Mouse (Mus musculus) embryonic facial prominence, embryonic 13.5 days (tissue): Measurements from ENCODE around the gene Hist2h2be. TPM values are rescaled to one million over a fixed set of nuclear protein-coding genes. Genes with fewer than 3 reads are reported as not detected.
"Not testable (repeated sequence)": the region's sequence is repeated elsewhere in the genome, so short reads cannot be mapped to it uniquely, and the experiment has no call there.

Source experiments
- ATAC-seq: fragments of 200-750 bp; cut with Nextera tagmentation; 2 replicates; pipeline ENCODE4 v1.8.0; 2017; ENCODE audit warnings: low read depth; ENCODE audit not compliant: insufficient number of reproducible peaks, insufficient read depth, low FRiP score, low TSS enrichment
- H3K27ac ChIP-seq: fragments of 300-500 bp; sonication (generic); 2 replicates; pipeline ENCODE4 v1.5.1; 2015; ENCODE audit warnings: moderate library complexity, mild to moderate bottlenecking, inconsistent platforms
- H3K27me3 ChIP-seq: fragments of 300-500 bp; sonication (generic); 2 replicates; pipeline ENCODE4 v1.6.1; 2015; ENCODE audit warnings: mild to moderate bottlenecking, inconsistent platforms
- H3K36me3 ChIP-seq: fragments of 300-500 bp; sonication (generic); 2 replicates; pipeline ENCODE4 v1.6.1; 2015; ENCODE audit warnings: mild to moderate bottlenecking, inconsistent platforms
- H3K4me1 ChIP-seq: fragments of 300-500 bp; sonication (generic); 2 replicates; pipeline ENCODE4 v1.6.1; 2015; ENCODE audit warnings: inconsistent platforms
- H3K4me2 ChIP-seq: fragments of 300-500 bp; sonication (generic); 2 replicates; pipeline ENCODE4 v1.6.1; 2015; ENCODE audit warnings: moderate library complexity, mild to moderate bottlenecking, inconsistent platforms
- H3K4me3 ChIP-seq: fragments of 300-500 bp; sonication (generic); 2 replicates; pipeline ENCODE4 v1.5.1; 2015; ENCODE audit warnings: mild to moderate bottlenecking, inconsistent platforms
- H3K9ac ChIP-seq: fragments of 300-500 bp; sonication (generic); 2 replicates; pipeline ENCODE4 v1.6.1; 2015; ENCODE audit warnings: mild to moderate bottlenecking, inconsistent platforms
- H3K9me3 ChIP-seq: fragments of 300-500 bp; sonication (generic); 2 replicates; pipeline ENCODE4 v1.6.1; 2016; ENCODE audit warnings: inconsistent platforms
- WGBS: fragments of 180-500 bp; shearing (Covaris S2); methylation state at CpG from one replicate; pipeline ENCODE4 v1.1.7; 2015; ENCODE audit warnings: mixed read lengths; 5-methylcytosine and 5-hydroxymethylcytosine counted together
- polyA plus RNA-seq: library from polyadenylated mRNA; unstranded; fragments of >200 nt; fragmentation: Nextera tagmentation; extraction: Ambion mirVana; gene quantifications from 2 replicates; pipeline ENCODE4 v1.2.1, GENCODE M21; 2015

Hist2h2be gene
- polyA plus RNA-seq, 1 experiment from 2014 or later: 8.7 TPM

DNA sequence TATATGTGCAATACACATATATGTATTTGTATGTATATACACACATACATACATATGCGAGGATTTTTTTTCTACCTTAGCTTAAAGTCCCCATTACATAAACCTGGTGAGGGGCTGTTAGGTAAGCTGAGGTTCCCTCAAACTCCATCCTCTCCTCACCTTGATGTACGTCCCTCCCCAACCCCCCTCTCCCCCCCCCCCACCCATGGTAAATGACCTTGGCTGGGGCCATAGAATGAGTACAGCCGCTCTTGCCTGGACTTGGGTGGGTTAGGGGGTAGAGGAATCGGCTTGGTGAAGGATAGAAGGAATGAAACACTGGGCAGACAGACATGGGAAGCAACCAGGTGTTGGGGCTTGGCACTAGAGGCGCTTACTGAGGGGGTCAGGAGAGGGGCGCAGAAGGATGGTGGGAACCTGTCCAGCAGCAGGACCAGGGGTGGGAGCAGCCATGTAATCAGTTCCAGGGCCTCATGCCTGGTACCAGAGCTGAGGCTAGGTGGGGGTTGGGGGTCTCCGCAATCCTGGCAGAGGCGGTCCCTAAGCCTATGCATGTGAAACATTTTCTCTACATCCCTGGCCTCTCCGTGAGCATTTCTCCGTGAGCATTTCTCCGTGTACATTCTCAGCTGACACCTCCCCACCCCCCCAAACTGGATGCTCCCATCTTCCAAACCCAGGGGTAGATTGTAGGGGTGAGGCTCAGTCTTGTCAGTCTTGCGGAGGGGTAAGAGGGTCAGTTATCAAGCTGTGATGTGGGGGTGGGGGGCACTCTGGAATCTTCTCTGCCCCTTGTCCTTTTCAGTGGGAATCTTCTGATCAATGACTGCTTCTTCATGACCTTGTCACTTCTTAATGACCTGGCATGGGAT is 39.2 kb upstream of the Hist2h2be start:
- H3K27me3 ChIP-seq: no peaks in the 10 kb centered on the region
- H3K9me3 ChIP-seq: no peaks in the 10 kb centered on the region
- peaks cover 28% of the 10 kb centered on the region for H3K4me1 ChIP-seq
- peak overlapping the region; percentile 81 for H3K4me2 ChIP-seq
- peak overlapping the region; percentile 34; the same call in 1 of the 2 replicates for H3K27ac ChIP-seq
- H3K4me3 ChIP-seq: peak overlapping the region; percentile 62
- peaks cover 28% of the 10 kb centered on the region for H3K36me3 ChIP-seq
- ATAC-seq: peak; percentile 61; the same call in 1 of the 2 replicates
- H3K9ac ChIP-seq: peak overlapping the region; percentile 58
- 19% methylated on average over 12 of the region's 12 CpGs for WGBS

DNA sequence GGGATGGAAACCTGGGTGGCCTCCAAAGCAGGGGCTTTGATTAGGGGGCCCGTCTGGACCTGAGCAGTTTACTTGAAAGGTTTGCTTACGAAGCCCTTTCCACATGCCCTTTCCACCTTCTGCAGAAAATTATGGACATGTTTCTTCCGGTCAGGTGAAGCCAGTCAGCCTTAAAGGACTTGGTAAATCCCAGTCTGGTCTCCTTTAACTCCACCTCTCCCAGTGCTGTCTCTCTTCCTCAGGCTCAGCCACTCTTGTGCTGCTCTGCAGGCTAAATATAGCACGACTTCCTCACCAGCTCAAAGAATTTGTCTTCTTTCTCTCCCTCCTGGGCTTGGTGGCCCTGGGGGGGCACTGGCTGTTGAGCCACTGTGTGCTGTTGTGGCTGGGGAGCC is 38.5 kb upstream of the Hist2h2be start:
- H3K27ac ChIP-seq: 0 out of 2 replicates have a peak overlapping the region, but pooled peaks have one; percentile 5
- H3K9ac ChIP-seq: peak overlapping the region; percentile 58
- no peak for ATAC-seq
- H3K9me3 ChIP-seq: no peaks in the 10 kb centered on the region
- H3K4me1 ChIP-seq: peaks cover 28% of the 10 kb centered on the region
- peak overlapping the region; percentile 81 for H3K4me2 ChIP-seq
- WGBS: 20% methylated on average over 4 of the region's 4 CpGs
- peaks cover 28% of the 10 kb centered on the region for H3K36me3 ChIP-seq
- no peaks in the 10 kb centered on the region for H3K27me3 ChIP-seq
- H3K4me3 ChIP-seq: peak overlapping the region; percentile 62

DNA sequence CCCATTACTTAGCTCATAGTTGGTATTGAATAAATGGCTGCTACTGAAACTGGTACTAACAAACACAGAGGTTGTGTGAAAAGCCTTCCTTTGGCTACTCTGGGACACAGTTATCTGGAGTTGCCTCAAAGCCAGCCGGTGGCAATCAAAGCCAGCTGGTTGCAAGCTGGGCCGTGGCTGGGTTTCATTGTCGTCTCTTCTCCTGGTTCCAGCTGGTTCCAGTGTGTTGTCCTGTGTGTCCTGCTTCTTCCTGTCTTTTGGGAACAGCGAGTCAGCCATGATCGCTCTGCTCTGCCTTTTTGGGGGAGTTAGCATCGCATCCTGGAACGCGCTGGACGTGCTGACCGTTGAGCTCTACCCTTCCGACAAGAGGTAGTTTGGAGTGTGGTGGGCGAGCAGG is 27.9 kb upstream of the Hist2h2be start:
- 41% methylated on average over 12 of the region's 12 CpGs for WGBS
- Histone ChIP-seq H3K36me3 (peaks cover 27% of the 10 kb centered on the region), H3K4me3 (no peak overlapping the region), H3K9me3 (no peaks in the 10 kb centered on the region), H3K27ac (0 out of 2 replicates have a peak overlapping the region, but pooled peaks have one; percentile 16), H3K27me3 (no peaks in the 10 kb centered on the region), H3K4me1 (peaks cover 16% of the 10 kb centered on the region), H3K9ac (no peak overlapping the region), H3K4me2 (peak overlapping the region; percentile 12; the same call in 1 of the 2 replicates)
- ATAC-seq: no peak

DNA sequence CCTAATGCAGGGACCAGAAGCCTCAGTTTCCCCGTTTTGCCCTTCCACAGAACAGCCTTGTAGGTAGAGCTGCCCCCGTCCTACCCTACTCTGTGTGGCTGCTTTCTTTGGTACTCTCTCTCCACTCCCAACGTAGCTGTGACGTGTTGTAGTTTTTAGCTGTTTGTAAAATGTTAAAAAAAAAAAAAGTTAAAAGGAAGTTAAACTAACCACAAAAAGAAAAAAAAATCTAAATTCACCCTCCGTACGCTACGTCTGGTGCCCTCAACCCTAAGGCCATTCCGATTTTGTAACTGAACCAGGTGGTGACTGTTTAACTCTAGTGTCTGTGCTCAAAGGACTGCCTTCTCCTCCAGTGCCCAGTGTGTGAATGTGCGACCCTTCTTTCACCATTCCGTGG is 26.0 kb upstream of the Hist2h2be start:
- Histone ChIP-seq H3K4me1 (peaks cover 19% of the 10 kb centered on the region), H3K4me2 (no peak overlapping the region), H3K4me3 (no peak overlapping the region), H3K9me3 (no peaks in the 10 kb centered on the region), H3K9ac (no peak overlapping the region), H3K36me3 (peaks cover 17% of the 10 kb centered on the region), H3K27ac (no peak overlapping the region), H3K27me3 (no peaks in the 10 kb centered on the region)
- ATAC-seq: no peak
- WGBS: 75% methylated on average over 10 of the region's 10 CpGs

DNA sequence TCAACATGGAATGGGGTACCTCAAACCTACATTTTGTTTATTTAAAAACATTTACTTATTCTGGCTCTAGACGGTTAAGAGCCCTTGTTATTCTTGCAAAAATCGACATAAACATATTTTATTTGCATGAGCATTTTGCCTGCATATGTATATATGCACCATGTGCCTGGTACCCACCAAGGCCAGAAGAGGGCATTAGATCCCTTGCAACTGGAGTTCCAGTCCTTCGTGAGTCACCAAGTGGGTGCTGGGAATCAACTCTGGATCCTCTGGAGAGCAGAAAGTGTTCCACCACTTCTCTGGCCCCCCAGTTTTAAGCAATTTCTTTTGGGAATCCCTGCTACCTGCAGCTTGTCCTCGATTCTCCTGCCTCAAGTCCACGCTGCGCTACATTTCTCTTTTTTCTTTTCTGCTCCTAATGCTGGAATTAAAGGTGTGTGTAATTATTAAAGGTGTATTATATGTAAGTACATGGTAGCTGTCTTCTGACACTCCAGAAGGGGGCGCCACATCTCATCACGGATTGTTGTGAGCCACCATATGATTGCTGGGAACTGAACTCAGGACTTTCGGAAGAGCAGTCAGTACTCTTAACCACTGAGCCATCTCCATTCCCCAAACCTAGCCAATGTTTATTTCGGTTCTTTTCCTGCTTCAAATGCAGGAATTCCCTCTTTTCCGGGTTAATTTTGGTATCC is 25.2 kb upstream of the Hist2h2be start:
- WGBS: 90% methylated on average over 11 of the region's 11 CpGs
- H3K9ac ChIP-seq: no peak overlapping the region
- H3K9me3 ChIP-seq: no peaks in the 10 kb centered on the region
- peaks cover 19% of the 10 kb centered on the region for H3K4me1 ChIP-seq
- H3K4me2 ChIP-seq: peak overlapping the region; percentile 96; the same call in 1 of the 2 replicates
- no peak for ATAC-seq
- H3K4me3 ChIP-seq: no peak overlapping the region
- H3K36me3 ChIP-seq: peaks cover 9% of the 10 kb centered on the region; the same call in 1 of the 2 replicates
- no peaks in the 10 kb centered on the region for H3K27me3 ChIP-seq
- no peak overlapping the region for H3K27ac ChIP-seq

DNA sequence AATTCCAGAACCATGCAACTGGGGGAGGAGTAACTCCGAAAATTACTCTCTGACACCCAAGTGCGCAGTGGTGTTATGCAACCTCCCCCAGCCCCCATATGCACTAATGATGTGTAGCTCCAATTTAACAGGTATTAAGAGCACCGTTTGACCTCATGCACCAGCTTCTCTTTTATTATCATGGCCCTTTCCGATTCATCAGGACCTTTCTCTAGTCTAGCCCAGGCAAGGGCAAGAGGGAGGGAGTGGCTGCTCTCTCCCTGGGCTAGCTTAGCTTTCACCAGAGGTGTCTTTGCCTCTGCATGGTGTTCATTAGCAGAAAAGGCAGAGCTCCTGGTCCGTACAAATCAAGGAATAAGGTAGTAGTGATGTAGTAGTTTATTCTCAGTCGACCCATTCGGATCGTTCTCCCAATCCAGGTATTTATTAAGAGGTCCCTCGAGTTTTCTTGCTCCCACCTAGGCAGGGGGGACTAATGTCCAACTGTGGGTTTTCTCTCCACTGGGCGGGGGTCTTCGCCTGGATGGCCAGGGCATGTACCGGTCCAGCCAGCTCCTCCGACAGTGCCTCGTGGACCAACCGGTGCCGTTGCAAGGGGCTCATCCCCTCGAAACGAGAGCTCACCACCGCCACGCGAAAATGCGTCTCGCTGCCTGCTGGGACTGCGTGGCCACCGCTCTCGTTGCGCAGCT is 24.3 kb upstream of the Hist2h2be start:
- WGBS: 17% methylated on average over 27 of the region's 27 CpGs
- peak overlapping the region; percentile 63 for H3K4me3 ChIP-seq
- H3K27me3 ChIP-seq: no peaks in the 10 kb centered on the region
- no peak; the same call in 1 of the 2 replicates for ATAC-seq
- H3K9me3 ChIP-seq: no peaks in the 10 kb centered on the region
- peaks cover 9% of the 10 kb centered on the region; the same call in 1 of the 2 replicates for H3K36me3 ChIP-seq
- peaks cover 19% of the 10 kb centered on the region for H3K4me1 ChIP-seq
- H3K27ac ChIP-seq: peak overlapping the region; percentile 96
- H3K4me2 ChIP-seq: peak overlapping the region; percentile 96
- peak overlapping the region; percentile 88 for H3K9ac ChIP-seq

DNA sequence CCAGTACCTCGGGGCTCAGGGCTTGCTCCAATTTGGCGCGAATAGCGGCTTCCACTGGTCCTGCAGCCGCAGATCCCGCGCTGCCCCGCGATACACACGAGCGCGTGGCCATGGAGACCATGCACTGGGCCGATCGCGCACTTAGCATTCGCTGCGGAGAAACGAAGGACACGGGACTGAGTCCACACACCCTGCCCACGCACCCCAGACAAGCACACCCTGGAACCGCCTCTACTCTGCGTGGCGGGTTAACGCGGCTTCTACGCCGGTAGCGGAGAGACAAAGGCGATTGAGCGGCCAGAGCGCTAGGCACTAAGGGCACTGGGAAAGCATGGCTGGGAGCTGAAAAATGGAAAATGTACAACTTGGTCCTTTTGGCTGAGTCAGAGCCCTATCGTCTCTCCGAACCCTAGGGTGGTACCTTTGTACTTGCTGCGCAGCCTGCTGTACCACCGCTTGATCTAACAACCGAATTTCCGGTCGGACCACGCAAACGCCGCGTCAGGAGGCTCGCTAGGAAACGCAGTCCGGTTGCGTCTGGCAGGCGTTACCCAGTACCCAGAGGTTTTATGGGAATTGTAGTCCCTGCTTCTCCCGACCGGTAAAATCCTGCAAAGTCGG is 23.7 kb upstream of the Hist2h2be start:
- Histone ChIP-seq H3K9me3 (no peaks in the 10 kb centered on the region), H3K9ac (peak overlapping the region; percentile 88), H3K4me1 (peaks cover 19% of the 10 kb centered on the region), H3K4me2 (peak overlapping the region; percentile 96), H3K27me3 (no peaks in the 10 kb centered on the region), H3K4me3 (peak overlapping the region; percentile 63), H3K27ac (peak overlapping the region; percentile 96), H3K36me3 (peaks cover 9% of the 10 kb centered on the region; the same call in 1 of the 2 replicates)
- under 1% methylated on average over 50 of the region's 50 CpGs for WGBS
- ATAC-seq: peak; percentile 89

DNA sequence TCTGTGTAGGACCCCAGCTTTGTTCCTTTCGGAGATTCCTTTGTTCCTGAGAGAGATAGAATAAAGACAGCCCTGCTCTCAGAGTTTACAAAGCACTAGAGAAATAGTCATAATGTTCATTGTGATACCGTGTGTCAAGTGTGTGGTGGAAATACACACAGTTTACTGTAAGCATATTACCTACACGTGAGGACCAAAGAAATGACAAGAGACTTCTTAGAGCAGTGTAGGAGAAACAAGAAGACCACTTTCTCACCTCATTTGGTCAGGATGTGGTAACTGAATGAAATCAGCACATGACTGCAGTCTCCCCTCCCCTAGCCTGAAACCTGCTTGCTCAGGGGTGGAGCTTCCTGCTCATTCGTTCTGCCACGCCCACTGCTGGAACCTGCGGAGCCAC is 22.7 kb upstream of the Hist2h2be start:
- Histone ChIP-seq H3K4me1 (peaks cover 16% of the 10 kb centered on the region), H3K36me3 (peaks cover 9% of the 10 kb centered on the region; the same call in 1 of the 2 replicates), H3K4me3 (peak overlapping the region; percentile 63), H3K27ac (0 out of 2 replicates have a peak overlapping the region, but pooled peaks have one; percentile 57), H3K27me3 (no peaks in the 10 kb centered on the region), H3K9me3 (no peaks in the 10 kb centered on the region), H3K4me2 (peak overlapping the region; percentile 96), H3K9ac (peak overlapping the region; percentile 59; the same call in 1 of the 2 replicates)
- no peak for ATAC-seq
- WGBS: 3% methylated on average over 6 of the region's 6 CpGs

DNA sequence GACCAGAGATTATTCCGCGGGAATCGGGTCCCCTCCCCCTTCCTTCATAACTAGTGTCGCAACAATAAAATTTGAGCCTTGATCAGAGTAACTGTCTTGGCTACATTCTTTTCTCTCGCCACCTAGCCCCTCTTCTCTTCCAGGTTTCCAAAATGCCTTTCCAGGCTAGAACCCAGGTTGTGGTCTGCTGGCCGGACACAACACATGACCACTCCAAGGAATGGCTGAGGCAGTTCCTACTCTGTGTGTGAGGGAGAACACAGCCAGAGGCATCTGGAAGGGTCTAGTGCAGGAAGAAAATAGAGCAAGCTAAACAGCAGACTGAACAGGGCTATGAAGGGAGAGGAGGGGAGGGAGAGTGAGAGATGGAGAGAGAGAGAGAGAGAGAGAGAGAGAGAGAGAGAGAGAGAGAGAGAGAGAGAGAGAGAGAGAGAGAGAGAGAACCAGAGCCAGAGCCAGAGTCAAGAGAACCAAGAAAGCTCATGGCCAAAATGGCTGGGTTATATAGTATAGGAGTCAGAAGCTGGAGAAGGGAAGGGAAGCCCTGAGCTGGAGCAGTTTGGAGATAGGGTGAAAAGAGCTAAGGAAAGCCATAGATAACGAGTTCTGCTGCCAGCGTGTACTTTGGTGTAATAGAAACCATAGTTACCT is 22.2 kb upstream of the Hist2h2be start:
- H3K36me3 ChIP-seq, ATAC-seq, H3K9me3 ChIP-seq, H3K4me3 ChIP-seq, H3K9ac ChIP-seq, H3K27ac ChIP-seq, H3K27me3 ChIP-seq: not testable (repeated sequence)
- WGBS: 20% methylated on average over 8 of the region's 8 CpGs
- Histone ChIP-seq H3K4me1 (peaks cover 16% of the 10 kb centered on the region), H3K4me2 (peak overlapping the region; percentile 96)

DNA sequence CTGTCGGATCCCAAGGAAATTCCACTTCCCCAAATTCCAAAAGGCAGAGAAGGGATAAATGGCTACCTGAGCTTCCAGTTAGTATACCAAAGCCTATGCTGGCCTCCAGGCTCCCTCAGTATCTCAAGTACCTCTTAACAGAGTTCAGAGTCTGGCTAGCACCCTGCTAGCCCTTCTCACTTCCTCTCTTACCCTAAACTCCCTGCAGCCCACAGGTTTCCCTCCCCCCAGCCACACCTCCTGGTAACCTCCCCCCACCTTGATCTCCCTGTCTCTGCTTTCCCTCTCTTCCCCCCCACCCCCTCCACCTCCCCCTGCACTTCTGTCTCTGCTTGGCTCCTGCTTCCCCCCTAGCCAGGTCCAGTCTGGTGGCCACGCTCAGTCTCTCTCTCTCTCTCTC is 21.2 kb upstream of the Hist2h2be start:
- Histone ChIP-seq H3K36me3 (peaks cover 6% of the 10 kb centered on the region; the same call in 1 of the 2 replicates), H3K27me3 (no peaks in the 10 kb centered on the region)
- 60% methylated on average over 2 of the region's 2 CpGs for WGBS

More for the DNA sequence above, 21.2 kb upstream of the Hist2h2be start:
- H3K4me1 ChIP-seq: peaks cover 16% of the 10 kb centered on the region
- H3K9me3 ChIP-seq: no peaks in the 10 kb centered on the region
- no peak overlapping the region for H3K4me3 ChIP-seq
- no peak overlapping the region for H3K4me2 ChIP-seq
- H3K27ac ChIP-seq: no peak overlapping the region
- H3K9ac ChIP-seq: no peak overlapping the region
- ATAC-seq: no peak
